Mouse (Mus musculus): Measurements from ENCODE around the gene Uts2r. TPM values are rescaled to one million over a fixed set of nuclear protein-coding genes. Genes with fewer than 3 reads are reported as not detected.

Uts2r gene
- polyA plus RNA-seq (2015; fragmentation: Nextera tagmentation; extraction: Ambion mirVana) = 0.15 TPM in 1 of 2 replicates, not detected in the other

- no peak within 1 kb of the TSS for H3K4me2 ChIP-seq
- 90% methylated on average over 5 of the region's 5 CpGs for WGBS
- peaks cover 33% of the 10 kb centered on the region for H3K27me3 ChIP-seq
- peaks cover 13% of the 10 kb centered on the region for H3K4me1 ChIP-seq
- no peaks in the 10 kb centered on the region for H3K9me3 ChIP-seq
- H3K9ac ChIP-seq = no peak within 1 kb of the TSS
- ATAC-seq (ENCODE audit: insufficient number of reproducible peaks, insufficient read depth, low FRiP score, low TSS enrichment, low read depth) = no peak
- no peaks in the 10 kb centered on the region for H3K36me3 ChIP-seq
- H3K27ac ChIP-seq = no peak within 1 kb of the TSS
- H3K4me3 ChIP-seq = no peak within 1 kb of the TSS
Observed at GRCm38 (mm10) chr11:121159971-121160370, at the start of gene Uts2r. TSS of gene Uts2r (plus strand) at chr11:121160271.

DNA sequence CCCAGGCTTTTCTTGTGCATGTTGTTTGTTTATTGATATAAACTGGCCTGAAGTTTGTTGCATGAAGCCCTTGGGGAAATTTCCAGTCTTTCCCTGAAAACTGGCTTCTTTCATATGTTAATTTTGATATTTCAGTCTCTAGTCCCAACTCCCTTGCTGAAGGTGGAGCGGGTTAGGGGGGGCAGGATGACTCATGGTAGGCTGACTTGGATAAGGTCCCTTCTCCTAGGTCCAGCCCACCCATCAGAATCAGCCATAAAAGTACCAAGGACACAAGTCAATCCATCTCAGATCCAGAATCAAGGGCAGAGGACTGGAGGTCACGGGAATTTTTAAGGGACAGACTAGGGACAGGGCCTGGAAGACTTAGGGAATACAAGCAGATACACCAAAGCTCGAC lies 49.0 kb upstream of the Uts2r start:
- 88% methylated on average over 3 of the region's 3 CpGs for WGBS
- Histone ChIP-seq H3K4me1 (no peaks in the 10 kb centered on the region), H3K4me2 (no peak overlapping the region), H3K27me3 (no peaks in the 10 kb centered on the region), H3K27ac (no peak overlapping the region), H3K36me3 (no peaks in the 10 kb centered on the region), H3K9ac (no peak overlapping the region), H3K9me3 (no peaks in the 10 kb centered on the region), H3K4me3 (no peak overlapping the region)
- no peak for ATAC-seq (ENCODE audit: insufficient number of reproducible peaks, insufficient read depth, low FRiP score, low TSS enrichment, low read depth)

DNA sequence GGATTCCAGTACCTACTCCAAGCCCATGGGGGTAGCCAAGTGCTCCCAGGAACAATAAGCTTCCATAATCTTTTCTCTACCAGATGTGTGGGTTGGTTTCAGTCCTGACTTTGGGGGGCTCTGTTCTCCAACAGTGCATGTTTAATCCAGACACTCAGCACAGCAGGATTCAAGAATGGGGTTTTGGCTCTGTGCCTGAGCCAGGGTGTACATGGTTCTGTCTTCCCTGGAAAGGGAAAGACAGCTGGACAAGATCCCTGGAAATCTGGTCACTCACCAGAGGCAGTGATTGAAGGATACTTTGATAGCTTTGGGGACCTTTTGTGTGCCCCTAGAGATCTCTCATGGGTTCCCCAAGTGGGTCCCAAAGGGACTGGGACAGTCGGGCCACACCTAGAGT lies 48.5 kb upstream of the Uts2r start:
- ATAC-seq (ENCODE audit: insufficient number of reproducible peaks, insufficient read depth, low FRiP score, low TSS enrichment, low read depth) = no peak
- no peak overlapping the region for H3K9ac ChIP-seq
- H3K4me2 ChIP-seq = no peak overlapping the region
- no peaks in the 10 kb centered on the region for H3K9me3 ChIP-seq
- no peaks in the 10 kb centered on the region for H3K4me1 ChIP-seq
- no peaks in the 10 kb centered on the region for H3K27me3 ChIP-seq
- no peak overlapping the region for H3K4me3 ChIP-seq
- H3K36me3 ChIP-seq = no peaks in the 10 kb centered on the region
- no peak overlapping the region for H3K27ac ChIP-seq
- 83% methylated on average over 1 of the region's 1 CpGs for WGBS

- no peak overlapping the region for H3K9ac ChIP-seq
- 80% methylated on average over 5 of the region's 5 CpGs for WGBS
- no peaks in the 10 kb centered on the region for H3K4me1 ChIP-seq
- H3K4me2 ChIP-seq = no peak overlapping the region
- no peak overlapping the region for H3K4me3 ChIP-seq
- H3K9me3 ChIP-seq = no peaks in the 10 kb centered on the region
- ATAC-seq (ENCODE audit: insufficient number of reproducible peaks, insufficient read depth, low FRiP score, low TSS enrichment, low read depth) = no peak
- no peak overlapping the region for H3K27ac ChIP-seq
- no peaks in the 10 kb centered on the region for H3K36me3 ChIP-seq
- no peaks in the 10 kb centered on the region for H3K27me3 ChIP-seq
Observed at GRCm38 (mm10) chr11:121112091-121112775, 47.8 kb upstream of the Uts2r start.

DNA sequence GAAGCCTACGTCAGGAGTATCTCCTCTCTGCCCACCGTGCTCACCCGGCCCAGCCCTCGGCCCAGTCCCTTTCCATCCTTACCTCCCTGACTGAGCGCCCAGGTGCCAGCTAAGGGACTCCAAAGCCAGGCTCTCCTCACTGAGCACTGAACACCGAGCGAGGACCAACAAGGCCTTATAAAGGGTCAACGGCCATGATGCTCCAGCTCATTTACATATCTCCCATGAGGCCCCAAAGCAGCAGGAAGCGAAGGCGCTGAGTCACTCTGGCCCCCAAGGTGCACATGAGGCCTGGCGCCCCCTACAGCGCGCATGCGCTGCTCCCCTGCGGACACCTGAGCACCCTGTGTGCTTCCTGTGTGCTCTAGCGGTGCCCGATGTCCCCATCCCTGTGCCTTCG lies 42.0 kb upstream of the Uts2r start:
- Histone ChIP-seq H3K27ac (no peak overlapping the region), H3K36me3 (no peaks in the 10 kb centered on the region), H3K9me3 (no peaks in the 10 kb centered on the region), H3K4me1 (no peaks in the 10 kb centered on the region), H3K9ac (no peak overlapping the region), H3K4me3 (no peak overlapping the region), H3K4me2 (no peak overlapping the region), H3K27me3 (no peaks in the 10 kb centered on the region)
- ATAC-seq (ENCODE audit: insufficient number of reproducible peaks, insufficient read depth, low FRiP score, low TSS enrichment, low read depth) = no peak
- WGBS = 93% methylated on average over 18 of the region's 18 CpGs

GRCm38 (mm10) chr11:121118577-121118976 lies 41.5 kb upstream of the Uts2r start, which contains the start of gene Tex19.2:
TSS of gene Tex19.2 (minus strand) at chr11:121118677.
- no peaks in the 10 kb centered on the region for H3K27me3 ChIP-seq
- no peak within 1 kb of the TSS for H3K9ac ChIP-seq
- WGBS = 82% methylated on average over 3 of the region's 3 CpGs
- H3K36me3 ChIP-seq = no peaks in the 10 kb centered on the region
- no peaks in the 10 kb centered on the region for H3K4me1 ChIP-seq
- ATAC-seq (ENCODE audit: insufficient number of reproducible peaks, insufficient read depth, low FRiP score, low TSS enrichment, low read depth) = no peak
- H3K4me2 ChIP-seq = no peak within 1 kb of the TSS
- no peak within 1 kb of the TSS for H3K27ac ChIP-seq
- H3K4me3 ChIP-seq = no peak within 1 kb of the TSS
- no peaks in the 10 kb centered on the region for H3K9me3 ChIP-seq

DNA sequence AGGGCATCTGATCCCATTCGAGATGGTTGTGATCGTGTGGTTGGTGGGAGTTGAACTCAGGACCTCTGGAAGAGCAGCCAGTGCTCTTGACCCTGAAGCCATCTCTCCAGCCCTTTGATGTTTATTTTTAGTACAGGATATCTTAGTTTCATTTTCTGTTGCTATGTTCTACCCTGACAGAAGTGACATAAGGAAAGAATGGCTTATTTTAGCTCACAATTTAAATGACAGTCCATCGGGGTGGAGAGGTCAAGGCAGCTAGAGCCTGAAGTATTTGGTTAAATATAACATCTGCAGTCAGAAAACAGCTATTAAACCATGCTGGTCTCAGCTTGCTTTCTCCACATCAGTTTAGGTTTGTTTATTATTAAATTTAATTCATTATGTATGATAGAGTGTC lies 38.9 kb upstream of the Uts2r start:
- WGBS = 81% methylated on average over 3 of the region's 3 CpGs
- no peak for ATAC-seq (ENCODE audit: insufficient number of reproducible peaks, insufficient read depth, low FRiP score, low TSS enrichment, low read depth)

GRCm38 (mm10) chr11:121122024-121122670 lies 37.9 kb upstream of the Uts2r start:
- Histone ChIP-seq H3K9me3 (no peaks in the 10 kb centered on the region), H3K27me3 (no peaks in the 10 kb centered on the region), H3K36me3 (no peaks in the 10 kb centered on the region), H3K4me1 (no peaks in the 10 kb centered on the region), H3K4me3 (no peak overlapping the region), H3K4me2 (no peak overlapping the region), H3K27ac (no peak overlapping the region), H3K9ac (no peak overlapping the region)
- 80% methylated on average over 2 of the region's 2 CpGs for whole genome bisulfite sequencing
- ATAC-seq (ENCODE audit: insufficient number of reproducible peaks, insufficient read depth, low FRiP score, low TSS enrichment, low read depth) = no peak

More for the DNA sequence above, 38.9 kb upstream of the Uts2r start:
- Histone ChIP-seq H3K27me3 (no peaks in the 10 kb centered on the region), H3K27ac (no peak overlapping the region), H3K4me1 (no peaks in the 10 kb centered on the region), H3K4me3 (no peak overlapping the region), H3K36me3 (no peaks in the 10 kb centered on the region), H3K4me2 (no peak overlapping the region), H3K9me3 (no peaks in the 10 kb centered on the region), H3K9ac (no peak overlapping the region)

DNA sequence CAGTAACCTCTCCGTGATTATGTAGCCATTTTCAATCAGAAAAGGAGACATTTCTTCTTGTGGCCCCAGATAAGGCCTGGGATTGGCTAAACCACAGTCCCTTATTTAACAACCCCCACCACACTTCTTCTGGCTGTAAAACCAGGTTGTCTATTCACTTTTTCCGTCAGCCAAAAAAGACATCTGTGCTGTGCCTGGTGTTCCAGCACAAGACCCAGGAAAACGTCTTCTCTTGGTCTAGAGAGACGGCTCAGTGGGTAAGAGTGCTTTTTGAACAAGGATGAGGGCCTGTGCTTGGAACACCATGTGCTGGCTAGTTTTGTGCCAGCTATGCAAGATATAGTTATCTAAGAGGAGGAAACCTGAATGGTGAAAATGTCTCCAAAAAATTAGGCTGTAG lies 36.6 kb upstream of the Uts2r start:
- H3K4me3 ChIP-seq = no peak overlapping the region
- no peak overlapping the region for H3K9ac ChIP-seq
- no peaks in the 10 kb centered on the region for H3K9me3 ChIP-seq
- ATAC-seq (ENCODE audit: insufficient number of reproducible peaks, insufficient read depth, low FRiP score, low TSS enrichment, low read depth) = no peak
- no peak overlapping the region for H3K27ac ChIP-seq
- H3K36me3 ChIP-seq = no peaks in the 10 kb centered on the region
- no peaks in the 10 kb centered on the region for H3K4me1 ChIP-seq
- no peaks in the 10 kb centered on the region for H3K27me3 ChIP-seq
- 77% methylated on average over 4 of the region's 4 CpGs for WGBS
- no peak overlapping the region for H3K4me2 ChIP-seq

DNA sequence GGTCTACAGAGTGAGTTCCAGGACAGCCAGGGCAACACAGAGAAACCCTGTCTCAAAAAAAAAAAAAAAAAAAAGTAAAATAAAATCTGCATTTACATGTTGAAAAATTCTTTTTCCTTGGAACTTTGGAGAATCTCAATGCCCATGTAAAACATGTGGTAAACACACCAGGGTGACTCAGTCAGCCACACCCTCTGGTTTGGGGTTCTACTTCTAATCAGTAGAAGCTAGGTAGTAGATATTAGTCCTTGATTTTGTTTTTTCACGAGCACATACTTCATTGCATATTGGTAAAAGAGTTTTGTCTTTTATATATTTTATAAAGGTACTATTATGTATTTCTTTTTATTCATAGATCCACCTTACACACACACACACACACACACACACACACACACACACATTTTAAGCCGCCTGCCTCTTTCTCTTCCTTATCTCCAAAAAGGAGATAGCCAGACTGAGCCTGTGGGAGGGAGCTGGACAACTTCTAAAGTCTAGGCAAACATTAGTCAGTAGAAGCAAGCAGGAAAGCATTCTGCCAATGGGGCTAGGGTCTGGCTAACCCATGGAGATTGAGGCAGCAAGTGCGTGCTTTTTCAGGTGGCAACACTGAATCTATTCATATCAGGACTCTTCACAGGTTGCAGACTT lies 34.4 kb upstream of the Uts2r start:
- Histone ChIP-seq H3K36me3 (no peaks in the 10 kb centered on the region), H3K27ac (no peak overlapping the region), H3K4me2 (no peak overlapping the region), H3K9me3 (no peaks in the 10 kb centered on the region), H3K9ac (no peak overlapping the region), H3K27me3 (no peaks in the 10 kb centered on the region), H3K4me1 (no peaks in the 10 kb centered on the region), H3K4me3 (no peak overlapping the region)
- ATAC-seq (ENCODE audit: insufficient number of reproducible peaks, insufficient read depth, low FRiP score, low TSS enrichment, low read depth) = no peak
- WGBS = 88% methylated on average over 3 of the region's 3 CpGs

DNA sequence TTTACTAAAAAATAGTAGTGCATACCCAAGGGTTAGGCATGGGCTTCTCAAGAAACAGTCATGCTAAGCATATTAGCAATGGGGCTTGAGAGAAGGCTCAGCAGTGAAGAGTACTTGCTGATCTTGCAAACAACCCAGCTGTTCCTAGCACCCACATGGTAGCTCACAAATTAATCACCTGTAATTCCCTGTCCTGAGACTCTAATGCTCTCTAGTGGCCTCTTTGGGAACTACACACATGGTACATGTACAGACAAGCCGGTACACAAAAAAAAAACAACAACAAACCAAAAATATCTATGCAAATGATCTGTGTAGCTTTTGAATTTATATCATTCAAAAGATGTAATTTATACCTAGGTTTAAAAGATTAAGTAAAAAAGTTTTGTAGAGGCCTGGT lies 33.7 kb upstream of the Uts2r start:
- WGBS = 83% methylated on average over 1 of the region's 1 CpGs
- Histone ChIP-seq H3K9ac (no peak overlapping the region), H3K4me2 (no peak overlapping the region), H3K27ac (no peak overlapping the region), H3K9me3 (no peaks in the 10 kb centered on the region), H3K27me3 (no peaks in the 10 kb centered on the region), H3K4me1 (no peaks in the 10 kb centered on the region), H3K4me3 (no peak overlapping the region), H3K36me3 (no peaks in the 10 kb centered on the region)
- no peak for ATAC-seq (ENCODE audit: insufficient number of reproducible peaks, insufficient read depth, low FRiP score, low TSS enrichment, low read depth)

GRCm38 (mm10) chr11:121127441-121127840 lies 32.6 kb upstream of the Uts2r start:
- H3K27me3 ChIP-seq = no peaks in the 10 kb centered on the region
- no peak overlapping the region for H3K4me3 ChIP-seq
- ATAC-seq (ENCODE audit: insufficient number of reproducible peaks, insufficient read depth, low FRiP score, low TSS enrichment, low read depth) = no peak
- WGBS = 86% methylated on average over 3 of the region's 3 CpGs
- no peaks in the 10 kb centered on the region for H3K4me1 ChIP-seq
- H3K27ac ChIP-seq = no peak overlapping the region
- H3K4me2 ChIP-seq = no peak overlapping the region
- H3K9me3 ChIP-seq = no peaks in the 10 kb centered on the region
- H3K36me3 ChIP-seq = no peaks in the 10 kb centered on the region
- no peak overlapping the region for H3K9ac ChIP-seq

Measured in embryonic facial prominence, embryonic 13.5 days (tissue).